Mouse (Mus musculus) midbrain, embryonic 14.5 days (tissue): ENCODE data around the gene Zfp384. TPM values are rescaled to one million over a fixed set of nuclear protein-coding genes. Genes with fewer than 3 reads are reported as not detected.

ENCODE experiments used
- ATAC-seq: fragments of 200-750 bp; cut with Nextera tagmentation; 2 replicates; pipeline ENCODE4 v1.8.0; 2017; ENCODE audit warnings: moderate number of reproducible peaks, moderate library complexity; ENCODE audit not compliant: low FRiP score, low TSS enrichment
- DNase-seq: peaks from one replicate; pipeline ENCODE4 v3.0.0-alpha.2; 2015
- H3K27ac ChIP-seq: fragments of 300-500 bp; sonication (generic); replicated peaks from 2 replicates; pipeline ENCODE4 v1.5.1; 2014; ENCODE audit warnings: mild to moderate bottlenecking, low read depth, low read length, moderate library complexity
- H3K27me3 ChIP-seq: fragments of 300-500 bp; sonication (generic); 2 replicates; pipeline ENCODE4 v1.6.1; 2014; ENCODE audit warnings: low read length, control low read depth, mixed read lengths; ENCODE audit not compliant: control insufficient read depth, insufficient read depth
- H3K36me3 ChIP-seq: fragments of 300-500 bp; sonication (generic); 2 replicates; pipeline ENCODE4 v1.6.1; 2014; ENCODE audit warnings: low read length, control low read depth; ENCODE audit not compliant: control insufficient read depth, insufficient read depth
- H3K4me1 ChIP-seq: fragments of 300-500 bp; sonication (generic); 2 replicates; pipeline ENCODE4 v1.6.1; 2014; ENCODE audit warnings: mild to moderate bottlenecking, antibody characterized with exemption, low read length, control low read depth; ENCODE audit not compliant: control insufficient read depth, insufficient read depth
- H3K4me2 ChIP-seq: fragments of 300-500 bp; sonication (generic); 2 replicates; pipeline ENCODE4 v1.6.1; 2014; ENCODE audit warnings: mild to moderate bottlenecking, low read length, moderate library complexity
- H3K4me3 ChIP-seq: fragments of 300-500 bp; sonication (generic); replicated peaks from 2 replicates; pipeline ENCODE4 v1.5.1; 2014; ENCODE audit warnings: low read depth, low read length
- H3K9ac ChIP-seq: fragments of 300-500 bp; sonication (generic); replicated peaks from 2 replicates; pipeline ENCODE4 v1.6.1; 2014; ENCODE audit warnings: mild to moderate bottlenecking, low read length, moderate library complexity
- H3K9me3 ChIP-seq: fragments of 300-500 bp; sonication (generic); 2 replicates; pipeline ENCODE4 v1.6.1; 2016; ENCODE audit warnings: low read length, control low read depth, mixed read lengths; ENCODE audit not compliant: control insufficient read depth
- WGBS: fragments of 180-500 bp; shearing (Covaris S2); extraction: QIAGEN DNeasy Blood & Tissue Kit; methylation state at CpG from one replicate; pipeline ENCODE4 v1.1.7; 2014; 5-methylcytosine and 5-hydroxymethylcytosine counted together
- polyA plus RNA-seq: library from polyadenylated mRNA; unstranded; fragments of >200 nt; fragmentation: Nextera tagmentation; extraction: Ambion mirVana; gene quantifications from 2 replicates; pipeline ENCODE4 v1.2.1, GENCODE M21; 2014

Zfp384 gene
- polyA plus RNA-seq, 1 experiment from 2014 or later = 16.2 TPM

- ATAC-seq (no peak), DNase-seq (no peak)
- Histone ChIP-seq H3K4me2 (peak overlapping the region; percentile 49), H3K4me3 (no peak overlapping the region), H3K36me3 (peaks cover 48% of the 10 kb centered on the region), H3K4me1 (peaks cover 8% of the 10 kb centered on the region; the same call in 1 of the 2 replicates), H3K9ac (no peak overlapping the region), H3K9me3 (no peaks in the 10 kb centered on the region), H3K27ac (no peak overlapping the region), H3K27me3 (no peaks in the 10 kb centered on the region)
- WGBS = 94% methylated on average over 4 of the region's 4 CpGs
Measured at GRCm38 (mm10) chr6:125038666-125039065, 29.7 kb downstream of the Zfp384 start.

- 6% methylated on average over 8 of the region's 8 CpGs for WGBS
- Histone ChIP-seq H3K4me3 (peak overlapping the region; percentile 65), H3K36me3 (peaks cover 48% of the 10 kb centered on the region), H3K4me2 (peak overlapping the region; percentile 49), H3K4me1 (peaks cover 8% of the 10 kb centered on the region; the same call in 1 of the 2 replicates), H3K27me3 (no peaks in the 10 kb centered on the region), H3K9me3 (no peaks in the 10 kb centered on the region), H3K27ac (0 out of 2 replicates have a peak overlapping the region, but pooled peaks have one; percentile 6), H3K9ac (no peak overlapping the region)
- DNase-seq = no peak
- ATAC-seq = peak; percentile 26
Measured at GRCm38 (mm10) chr6:125039131-125039530, 30.2 kb downstream of the Zfp384 start.

GRCm38 (mm10) chr6:125039533-125040153, 30.7 kb downstream of the Zfp384 start, which contains the start of gene Ing4:
Ing4 (plus strand) TSS chr6:125039760.
- H3K27me3 ChIP-seq = no peaks in the 10 kb centered on the region
- DNase-seq = peak; percentile 98
- H3K9ac ChIP-seq = peak within 1 kb of the TSS; percentile 71
- no peaks in the 10 kb centered on the region for H3K9me3 ChIP-seq
- peak within 1 kb of the TSS; percentile 65 for H3K4me3 ChIP-seq
- H3K27ac ChIP-seq = peak within 1 kb of the TSS; percentile 72
- peak; percentile 97 for ATAC-seq
- peaks cover 48% of the 10 kb centered on the region for H3K36me3 ChIP-seq
- peak within 1 kb of the TSS; percentile 82 for H3K4me2 ChIP-seq
- H3K4me1 ChIP-seq = peaks cover 8% of the 10 kb centered on the region; the same call in 1 of the 2 replicates
- WGBS = under 1% methylated on average over 26 of the region's 26 CpGs

- Histone ChIP-seq H3K36me3 (peaks cover 48% of the 10 kb centered on the region), H3K9ac (peak overlapping the region; percentile 71), H3K27me3 (no peaks in the 10 kb centered on the region), H3K9me3 (no peaks in the 10 kb centered on the region), H3K4me1 (peaks cover 8% of the 10 kb centered on the region; the same call in 1 of the 2 replicates), H3K4me3 (peak overlapping the region; percentile 65), H3K27ac (peak overlapping the region; percentile 72), H3K4me2 (peak overlapping the region; percentile 82)
- DNase-seq (no peak), ATAC-seq (no peak)
- WGBS = 19% methylated on average over 7 of the region's 7 CpGs
Measured at GRCm38 (mm10) chr6:125040221-125040620, 31.3 kb downstream of the Zfp384 start.

GRCm38 (mm10) chr6:125041047-125041446, 32.1 kb downstream of the Zfp384 start:
- no peak overlapping the region for H3K9ac ChIP-seq
- peaks cover 46% of the 10 kb centered on the region for H3K36me3 ChIP-seq
- DNase-seq = no peak
- WGBS = 90% methylated on average over 7 of the region's 7 CpGs
- peaks cover 8% of the 10 kb centered on the region; the same call in 1 of the 2 replicates for H3K4me1 ChIP-seq
- no peaks in the 10 kb centered on the region for H3K9me3 ChIP-seq
- peak overlapping the region; percentile 82 for H3K4me2 ChIP-seq
- H3K27me3 ChIP-seq = no peaks in the 10 kb centered on the region
- no peak overlapping the region for H3K27ac ChIP-seq
- no peak for ATAC-seq
- no peak overlapping the region for H3K4me3 ChIP-seq

GRCm38 (mm10) chr6:125042081-125042480, 33.1 kb downstream of the Zfp384 start:
- Histone ChIP-seq H3K4me2 (no peak overlapping the region), H3K4me3 (no peak overlapping the region), H3K36me3 (peaks cover 47% of the 10 kb centered on the region), H3K27ac (no peak overlapping the region), H3K27me3 (no peaks in the 10 kb centered on the region), H3K4me1 (peaks cover 8% of the 10 kb centered on the region; the same call in 1 of the 2 replicates), H3K9me3 (no peaks in the 10 kb centered on the region), H3K9ac (no peak overlapping the region)
- 96% methylated on average over 7 of the region's 7 CpGs for WGBS
- DNase-seq (no peak), ATAC-seq (no peak)

GRCm38 (mm10) chr6:125046691-125047090, 37.7 kb downstream of the Zfp384 start:
- Histone ChIP-seq H3K36me3 (peaks cover 82% of the 10 kb centered on the region), H3K27me3 (no peaks in the 10 kb centered on the region), H3K9me3 (no peaks in the 10 kb centered on the region), H3K4me2 (no peak overlapping the region), H3K9ac (no peak overlapping the region), H3K4me3 (no peak overlapping the region), H3K27ac (no peak overlapping the region), H3K4me1 (no peaks in the 10 kb centered on the region)
- DNase-seq (peak; percentile 90), ATAC-seq (peak; percentile 53)
- 37% methylated on average over 5 of the region's 5 CpGs for WGBS

GRCm38 (mm10) chr6:125049678-125050077, 40.7 kb downstream of the Zfp384 start, which contains the start of gene Acrbp:
Acrbp (plus strand) TSS chr6:125049689.
- DNase-seq (no peak), ATAC-seq (no peak)
- Histone ChIP-seq H3K9ac (no peak within 1 kb of the TSS), H3K27me3 (no peaks in the 10 kb centered on the region), H3K4me2 (no peak within 1 kb of the TSS), H3K4me1 (no peaks in the 10 kb centered on the region), H3K36me3 (peaks cover 94% of the 10 kb centered on the region), H3K4me3 (no peak within 1 kb of the TSS), H3K27ac (no peak within 1 kb of the TSS), H3K9me3 (no peaks in the 10 kb centered on the region)
- WGBS = 38% methylated on average over 20 of the region's 20 CpGs

GRCm38 (mm10) chr6:125051237-125051636, 42.3 kb downstream of the Zfp384 start:
- no peak overlapping the region for H3K4me2 ChIP-seq
- DNase-seq (no peak), ATAC-seq (no peak)
- H3K4me3 ChIP-seq = no peak overlapping the region
- no peaks in the 10 kb centered on the region for H3K27me3 ChIP-seq
- no peaks in the 10 kb centered on the region for H3K4me1 ChIP-seq
- H3K9me3 ChIP-seq = no peaks in the 10 kb centered on the region
- H3K9ac ChIP-seq = no peak overlapping the region
- no peak overlapping the region for H3K27ac ChIP-seq
- H3K36me3 ChIP-seq = peaks cover 91% of the 10 kb centered on the region
- 73% methylated on average over 5 of the region's 5 CpGs for WGBS
